Mouse (Mus musculus) adrenal gland, adult (tissue): ENCODE data around the gene Arhgap6.

Source experiments
- DNase-seq, 2 experiments: peaks; one replicate each; pipeline ENCODE4 v3.0.0; 2022 to 2023; ENCODE audit warnings: low spot score in 1 of 2; ENCODE audit not compliant: inconsistent age in 2 of 2

Gene Arhgap6

GRCm38 (mm10) chrX:168794974-168795858 is at the start of gene Arhgap6:
Arhgap6 (plus strand) TSS chrX:168795099.
- DNase-seq: peak; percentile 14 to 54

DNA sequence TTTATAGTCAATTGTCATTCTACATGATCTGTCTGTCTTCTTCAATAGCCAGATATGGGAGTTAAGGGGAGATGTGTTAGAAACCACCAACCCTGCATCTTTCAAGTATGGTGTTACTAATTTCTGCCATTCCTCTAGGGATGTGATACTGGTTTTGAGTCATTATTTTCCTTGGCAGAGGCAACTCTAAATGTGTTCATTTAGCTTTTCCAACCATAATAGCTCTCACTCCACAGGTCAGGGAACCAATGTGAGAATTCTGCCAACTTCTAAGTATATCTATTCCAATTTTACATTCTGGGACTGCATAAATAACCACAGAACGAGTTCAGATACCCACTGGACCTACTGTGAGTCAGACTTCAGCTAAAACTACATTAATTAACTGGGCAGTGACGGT is 47.9 kb upstream of the Arhgap6 start:
- DNase-seq: no peak

DNA sequence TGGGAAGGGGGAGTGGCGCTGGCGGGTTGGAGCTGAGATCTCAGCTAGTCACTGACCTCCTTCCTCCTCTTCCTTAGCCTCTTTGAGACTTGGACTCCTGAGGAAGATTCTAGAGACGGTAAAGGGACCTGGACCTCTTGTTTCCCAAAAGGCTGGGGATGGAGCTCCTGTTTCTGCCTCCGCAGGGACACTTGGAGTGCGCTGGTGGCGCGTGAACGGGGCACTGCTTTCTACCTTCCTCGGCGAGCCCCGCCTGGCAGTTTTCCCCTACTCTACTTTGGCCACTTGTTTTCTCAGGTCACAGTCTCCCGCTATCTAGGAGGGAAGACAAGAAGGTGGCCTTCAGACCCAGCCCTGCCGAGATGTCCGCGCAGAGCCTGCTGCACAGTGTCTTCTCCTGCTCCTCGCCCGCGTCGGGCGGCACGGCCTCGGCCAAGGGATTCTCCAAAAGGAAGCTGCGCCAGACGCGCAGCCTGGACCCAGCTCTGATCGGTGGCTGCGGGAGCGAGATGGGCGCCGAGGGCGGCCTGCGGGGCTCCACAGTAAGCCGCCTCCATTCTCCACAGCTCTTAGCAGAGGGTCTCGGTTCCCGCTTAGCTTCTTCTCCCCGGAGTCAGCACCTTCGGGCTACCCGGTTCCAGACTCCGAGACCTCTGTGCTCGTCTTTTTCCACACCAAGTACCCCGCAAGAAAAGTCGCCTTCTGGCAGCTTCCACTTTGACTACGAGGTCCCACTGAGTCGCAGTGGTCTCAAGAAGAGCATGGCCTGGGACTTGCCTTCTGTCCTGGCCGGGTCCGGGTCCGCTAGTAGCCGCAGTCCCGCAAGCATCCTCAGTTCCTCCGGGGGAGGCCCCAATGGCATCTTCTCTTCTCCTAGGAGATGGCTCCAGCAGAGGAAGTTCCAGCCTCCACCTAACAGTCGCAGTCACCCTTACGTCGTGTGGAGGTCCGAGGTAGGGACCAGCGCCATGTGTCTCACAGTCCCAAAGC is 1.3 kb downstream of the Arhgap6 start:
- DNase-seq: peak; percentile 9 to 58

DNA sequence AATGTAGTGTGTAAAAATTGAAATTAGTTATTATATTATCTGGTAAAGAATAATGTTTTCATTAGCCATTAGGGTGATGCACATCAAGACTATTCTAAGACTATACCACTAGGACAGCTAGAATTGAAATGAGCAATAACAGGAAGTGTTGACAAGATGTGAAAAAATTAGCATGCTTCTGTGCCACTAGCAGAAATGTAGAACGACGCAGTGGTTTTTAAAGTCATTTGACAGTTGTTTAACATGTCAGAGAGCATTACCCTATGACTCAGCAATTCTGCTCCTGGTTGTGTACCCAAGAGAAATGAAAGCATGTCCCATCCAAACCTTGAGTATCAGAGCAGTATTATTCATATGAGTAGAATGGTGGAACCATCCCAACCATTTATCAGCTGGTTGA is 9.8 kb downstream of the Arhgap6 start:
- no peak for DNase-seq

- no peak for DNase-seq
These were observed 15.8 kb downstream of the Arhgap6 start for GRCm38 (mm10) chrX:168810513-168811265.

DNA sequence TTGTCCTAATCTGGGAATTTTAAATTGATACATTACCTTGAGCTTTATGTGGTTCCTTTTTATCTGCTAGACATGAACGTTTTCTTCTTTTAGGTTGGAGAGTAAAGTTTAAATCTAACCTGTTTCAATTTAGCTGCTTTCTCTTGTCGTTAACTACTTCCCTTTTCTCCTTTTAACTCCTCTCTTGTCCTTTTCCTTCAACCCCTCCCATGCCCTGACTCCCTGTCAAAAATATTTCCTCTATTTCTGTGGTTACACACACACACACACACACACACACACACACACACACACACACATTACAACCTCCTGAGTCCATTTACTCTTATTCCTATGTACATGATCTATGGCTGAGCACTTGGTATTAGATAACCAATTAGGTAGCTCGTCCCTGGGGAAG is 24.0 kb downstream of the Arhgap6 start:
- no peak for DNase-seq

GRCm38 (mm10) chrX:168824166-168824565 is 29.3 kb downstream of the Arhgap6 start:
- DNase-seq: no peak

GRCm38 (mm10) chrX:168832343-168832742 is 37.4 kb downstream of the Arhgap6 start:
- DNase-seq: peak in 1 of 2 experiments; percentile 3

DNA sequence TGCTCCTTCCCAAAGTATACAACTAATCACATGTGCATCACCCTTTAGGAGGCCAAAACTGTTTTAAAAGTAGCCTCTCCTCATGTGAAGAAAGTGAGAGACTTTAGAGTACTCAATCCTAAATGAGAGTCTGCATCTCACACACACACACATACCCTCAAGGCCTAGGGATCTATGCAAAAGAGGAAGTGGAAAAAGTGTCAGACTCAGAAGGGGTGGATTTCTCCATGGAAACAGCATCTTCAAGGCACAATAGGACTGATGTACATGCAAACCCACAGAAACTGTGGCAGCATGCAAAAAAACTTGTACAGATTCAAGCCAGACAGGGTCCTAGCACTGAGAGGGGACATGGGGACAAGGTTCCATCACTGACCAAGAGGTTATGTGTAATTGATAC is 53.2 kb downstream of the Arhgap6 start:
- DNase-seq: no peak

DNA sequence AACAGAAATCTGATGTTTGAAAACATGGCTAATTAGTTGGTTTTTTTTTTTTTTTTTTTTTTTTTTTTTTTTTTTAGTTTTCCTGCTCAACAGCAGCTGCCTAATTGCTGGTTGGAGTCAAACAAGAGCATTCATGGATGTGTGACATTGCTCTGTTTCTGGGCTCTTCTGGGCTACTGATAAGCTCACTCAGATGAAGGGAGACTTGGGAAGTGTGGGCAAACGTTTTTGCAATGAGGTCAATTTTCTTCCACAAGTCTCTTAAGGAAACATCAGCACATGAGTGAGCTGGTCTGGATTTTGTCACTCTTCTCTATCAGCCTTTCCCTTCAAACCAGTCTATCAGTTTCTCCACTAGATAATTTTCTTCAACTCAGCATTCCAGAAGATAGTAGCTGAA is 79.8 kb downstream of the Arhgap6 start:
- DNase-seq: no peak

GRCm38 (mm10) chrX:168903557-168903956 is 108.7 kb downstream of the Arhgap6 start:
- no peak for DNase-seq

DNA sequence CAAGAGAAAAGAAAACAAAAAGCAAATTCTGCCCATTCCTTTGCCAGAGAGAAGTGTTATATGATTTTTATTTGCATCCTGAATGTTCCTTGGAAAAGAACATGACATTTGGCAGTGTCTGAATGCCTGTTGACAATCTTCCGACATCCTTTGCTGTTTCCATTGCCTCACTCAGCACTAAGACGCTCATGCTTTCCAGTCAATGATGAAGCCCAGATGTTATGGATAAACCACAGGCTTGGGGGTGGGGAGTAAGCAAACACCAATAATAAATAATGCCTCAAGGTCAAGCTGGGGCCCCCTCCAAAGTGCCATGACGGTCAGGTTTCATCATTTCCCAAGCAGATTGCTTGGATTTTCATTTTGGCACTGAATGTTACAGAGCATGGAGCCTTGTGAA is 109.2 kb downstream of the Arhgap6 start:
- no peak for DNase-seq

GRCm38 (mm10) chrX:168907586-168907985 is 112.7 kb downstream of the Arhgap6 start:
- DNase-seq: no peak

DNA sequence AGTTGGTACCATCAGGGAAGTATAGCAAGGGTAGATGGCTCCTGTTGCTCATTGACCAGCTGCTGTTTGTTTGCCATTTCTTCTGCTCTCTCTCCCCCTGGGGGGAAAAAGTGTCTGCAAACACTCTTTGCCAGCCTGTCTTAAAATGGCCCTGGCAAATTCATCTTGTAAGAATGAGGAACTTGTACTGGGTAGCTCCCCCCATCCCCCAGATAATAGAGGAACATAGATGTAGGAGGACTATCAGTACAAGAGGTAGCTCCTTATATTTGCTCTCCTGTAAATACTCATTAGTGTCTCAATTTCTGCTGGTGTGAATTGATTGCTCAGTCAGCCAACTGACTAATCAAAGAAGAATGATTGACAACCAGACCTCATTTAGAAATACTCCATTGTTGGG is 118.6 kb downstream of the Arhgap6 start:
- DNase-seq: no peak

DNA sequence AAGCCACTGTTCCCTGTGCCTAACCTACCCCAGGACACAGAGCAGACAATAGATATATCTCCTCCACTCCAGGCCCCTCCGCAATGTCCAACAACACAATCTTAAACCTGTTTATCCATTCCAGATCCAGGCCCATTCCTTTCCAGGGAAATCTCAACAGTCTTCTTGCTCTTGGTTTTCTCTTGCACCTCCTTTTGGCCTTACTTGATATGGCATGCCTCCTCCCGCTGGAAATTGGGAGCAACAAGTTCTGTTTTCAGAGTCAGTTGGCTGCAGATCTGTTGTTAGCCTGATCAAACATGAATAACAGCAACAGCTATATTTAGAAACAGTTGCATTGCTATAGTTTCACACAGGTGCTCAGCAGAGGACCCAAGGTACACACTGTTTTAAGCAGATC is 126.0 kb downstream of the Arhgap6 start:
- no peak for DNase-seq

- DNase-seq: peak in 1 of 2 experiments; percentile 53
These were observed 137.5 kb downstream of the Arhgap6 start for GRCm38 (mm10) chrX:168932420-168932819.

DNA sequence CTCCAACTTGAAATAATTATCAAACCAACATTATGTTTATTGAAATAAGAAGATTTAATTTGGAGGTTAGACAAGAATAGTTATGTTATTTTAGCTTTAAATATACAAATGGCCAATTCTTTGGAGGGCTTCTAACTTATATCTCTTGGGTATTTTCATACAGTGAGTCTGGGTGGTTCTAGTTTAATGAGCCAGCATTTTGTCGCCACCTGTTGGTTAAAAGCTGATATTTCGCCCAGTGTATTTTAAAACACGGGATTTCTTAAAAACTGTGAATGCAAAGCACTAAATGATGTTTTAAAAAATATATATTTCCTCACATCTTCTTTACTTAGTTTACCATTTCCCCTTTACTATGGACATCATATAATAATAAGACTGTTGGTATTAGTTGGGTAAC is 140.5 kb downstream of the Arhgap6 start:
- peak in 1 of 2 experiments; percentile 56 for DNase-seq

DNA sequence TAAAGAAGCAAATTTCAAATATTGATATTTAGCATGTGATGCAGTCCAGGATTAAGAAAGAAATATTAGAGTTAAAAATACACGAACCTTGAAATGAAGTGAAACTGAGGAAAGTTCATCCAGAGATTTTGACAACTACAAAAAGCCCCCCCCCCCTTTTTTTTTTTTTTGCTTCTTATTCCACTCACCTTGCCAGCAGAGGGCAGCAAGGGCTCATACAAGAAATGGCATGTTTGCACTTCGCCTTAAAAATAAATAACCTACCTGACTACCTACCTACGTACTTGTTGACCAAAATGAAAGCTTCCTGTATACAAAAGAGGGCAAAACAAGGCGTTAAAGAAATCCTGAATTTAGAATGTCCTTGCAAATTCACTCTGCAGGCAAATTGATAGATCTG is 143.0 kb downstream of the Arhgap6 start:
- DNase-seq: peak in 1 of 2 experiments; percentile 60

DNA sequence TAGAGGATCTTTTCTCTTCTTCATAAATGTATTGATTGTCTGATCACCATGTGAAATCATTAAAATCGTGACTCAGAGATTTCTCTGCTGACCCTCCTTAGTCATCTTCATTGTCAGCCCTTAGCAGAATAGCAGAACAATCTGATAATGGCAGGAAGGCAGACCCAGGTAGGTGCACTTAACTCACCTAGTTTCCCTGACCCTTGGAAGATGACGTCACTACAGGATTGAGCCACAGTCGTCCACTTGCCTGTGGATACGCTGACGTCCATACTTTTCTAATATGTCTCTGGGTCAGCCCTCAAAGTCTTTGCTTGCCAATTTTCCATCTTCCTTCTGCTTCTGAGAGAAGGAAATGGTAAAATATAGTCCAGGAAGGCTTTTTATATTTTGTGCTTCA is 146.8 kb downstream of the Arhgap6 start:
- no peak for DNase-seq

DNA sequence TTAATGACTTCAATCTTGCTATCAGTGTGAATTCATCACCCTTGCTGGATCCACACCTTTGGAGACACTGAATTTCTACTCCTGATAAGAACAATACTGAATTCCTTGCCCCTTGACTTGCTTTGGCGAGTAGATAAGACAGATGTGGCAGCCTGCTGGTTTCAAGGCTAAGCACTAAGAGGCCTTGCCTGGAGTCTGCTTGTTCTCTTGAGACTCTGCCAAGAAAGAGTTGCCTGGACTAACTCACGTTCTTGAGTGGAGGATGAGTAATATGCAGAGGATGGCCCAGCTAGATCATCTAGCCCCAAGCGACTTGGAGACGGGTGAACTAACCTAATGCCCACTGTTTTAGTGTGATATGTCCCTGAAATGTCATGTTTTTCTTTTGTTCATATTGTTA is 148.3 kb downstream of the Arhgap6 start:
- peak; percentile 45 to 67 for DNase-seq

- DNase-seq: no peak
These were observed 180.5 kb downstream of the Arhgap6 start for GRCm38 (mm10) chrX:168975444-168975843.
